Mouse (Mus musculus): ENCODE data around the gene Armh4. TPM values are rescaled to one million over a fixed set of nuclear protein-coding genes. Genes with fewer than 3 reads are reported as not detected.

Gene Armh4
- total and polyA plus RNA-seq, 3 experiments = not detected

DNA sequence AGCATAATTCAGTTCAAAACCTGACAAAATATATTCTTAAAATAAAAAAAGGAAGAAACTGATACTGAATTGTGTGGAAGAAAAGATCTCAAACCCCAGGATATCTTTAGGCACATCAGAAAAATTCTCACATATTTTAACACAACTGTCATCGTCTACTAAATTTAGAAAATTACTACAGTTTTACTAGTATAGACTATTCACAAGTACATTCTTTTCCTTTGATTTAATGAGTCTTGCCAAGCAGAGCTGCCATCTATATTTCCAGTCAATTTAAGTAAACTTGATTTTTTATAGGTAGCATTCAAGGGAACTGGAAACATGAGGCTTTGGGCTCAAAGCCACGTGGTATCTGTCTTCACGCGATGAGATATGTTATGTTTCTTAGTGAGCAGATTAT, 16.6 kb downstream of the Armh4 start:
- Histone ChIP-seq H3K4me1 (ENCODE audit: control insufficient read depth in 1 of 2, insufficient read depth in 2 of 2) (peaks cover 0 to 22% of the 10 kb centered on the region in 2 experiments; a peak in 2 of 4 replicates), H3K9ac (ENCODE audit: insufficient read depth, low read depth) (no peak overlapping the region), H3K27me3 (replicated peaks) (no peaks in the 10 kb centered on the region), H3K36me3 (replicated peaks in 1 of 2; ENCODE audit: control insufficient read depth in 1 of 2, insufficient read depth in 1 of 2, low read length in 1 of 2) (no peaks in the 10 kb centered on the region), H3K27ac (ENCODE audit: insufficient read depth, low read depth) (no peak overlapping the region), H3K79me2 (replicated peaks; ENCODE audit: control insufficient read depth, extremely low read depth, insufficient read depth, poor library complexity, severe bottlenecking) (no peaks in the 10 kb centered on the region), H3K4me2 (ENCODE audit: insufficient read depth, low read depth, poor library complexity, severe bottlenecking) (no peak overlapping the region), H3K4me3 (replicated peaks in 1 of 3; ENCODE audit: low read depth in 2 of 3, low read length in 2 of 3, poor library complexity in 1 of 3) (no peak overlapping the region), H3K9me3 (replicated peaks; ENCODE audit: low read length) (no peaks in the 10 kb centered on the region)
- in situ Hi-C loops (cut with MboI; ENCODE audit: low pct_ligation_motif_present, low pct_unique_long_range_greater_than_20kb, low sequenced_read_pairs) = no loop called here
- TF ChIP-seq MAZ (IDR thresholded peaks at IDR 0.05; ENCODE audit: low read depth, low read length) (no peak), JUN (IDR thresholded peaks at IDR 0.05; ENCODE audit: insufficient read depth, low read depth, low read length) (no peak), POLR2A (IDR thresholded peaks at IDR 0.05; ENCODE audit: low read depth, low read length) (no peak), ETS1 (conservative IDR thresholded peaks at IDR 0.05; ENCODE audit: low read depth, low read length) (no peak), POLR2AphosphoS2 (IDR thresholded peaks at IDR 0.05; ENCODE audit: low read depth, low read length) (no peak), IRF4 (IDR thresholded peaks at IDR 0.05; ENCODE audit: low read depth, low read length) (no peak), MXI1 (IDR thresholded peaks at IDR 0.05; ENCODE audit: low read depth, low read length) (no peak), SIN3A (IDR thresholded peaks at IDR 0.05; ENCODE audit: low read length) (no peak), TBP (conservative IDR thresholded peaks at IDR 0.05; ENCODE audit: low read depth, low read length) (no peak), USF1 (IDR thresholded peaks at IDR 0.05; ENCODE audit: low read depth, low read length) (no peak), USF2 (conservative IDR thresholded peaks at IDR 0.05; ENCODE audit: low read depth, low read length) (no peak), JUND (conservative IDR thresholded peaks at IDR 0.05; ENCODE audit: low read depth, low read length) (no peak), NELFE (IDR thresholded peaks at IDR 0.05; ENCODE audit: low read depth, low read length) (no peak), KAT2A (IDR thresholded peaks at IDR 0.05; ENCODE audit: insufficient replicate concordance, low read length) (no peak), MAFK (IDR thresholded peaks at IDR 0.05; ENCODE audit: insufficient replicate concordance, low read length) (no peak), ZMIZ1 (IDR thresholded peaks at IDR 0.05; ENCODE audit: low read depth, low read length) (no peak), ZNF384 (IDR thresholded peaks at IDR 0.05; ENCODE audit: low read depth, low read length) (no peak), BHLHE40 (IDR thresholded peaks at IDR 0.05; ENCODE audit: low read depth, low read length) (no peak), NRF1 (IDR thresholded peaks at IDR 0.05; ENCODE audit: low read depth, low read length) (no peak)
- DNase-seq (ENCODE audit: extremely low read depth) = no peak
- dilution Hi-C loops (cut with MboI; ENCODE audit: extremely low pct_ligation_motif_present, extremely low pct_unique_long_range_greater_than_20kb, low sequenced_read_pairs) = no loop called here

DNA sequence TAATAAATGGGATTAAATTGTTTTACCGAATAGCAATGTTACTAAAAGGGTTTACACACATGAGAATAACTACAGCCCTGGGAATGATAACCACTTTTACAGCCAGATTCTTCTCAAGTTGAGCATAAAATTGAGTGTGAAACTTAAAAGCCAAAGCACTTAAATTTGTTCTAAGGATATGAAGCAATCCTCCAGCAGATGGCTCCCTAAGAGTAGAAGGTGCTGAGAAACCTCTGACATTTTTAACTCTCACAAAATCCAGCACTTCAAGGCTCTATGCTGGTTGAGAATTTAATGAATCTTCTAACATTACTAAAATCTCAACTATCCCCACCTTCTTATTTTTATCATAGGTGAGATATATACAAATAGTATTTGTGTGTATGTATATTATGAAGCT, 27.3 kb downstream of the Armh4 start:
- no peaks in the 10 kb centered on the region for H3K4me1 ChIP-seq (ENCODE audit: control insufficient read depth in 1 of 2, insufficient read depth in 2 of 2)
- no peaks in the 10 kb centered on the region for H3K27me3 ChIP-seq (replicated peaks)
- no peaks in the 10 kb centered on the region for H3K36me3 ChIP-seq (replicated peaks in 1 of 2; ENCODE audit: control insufficient read depth in 1 of 2, insufficient read depth in 1 of 2, low read length in 1 of 2)
- no peak overlapping the region for H3K4me2 ChIP-seq (ENCODE audit: insufficient read depth, low read depth, poor library complexity, severe bottlenecking)
- in situ Hi-C loops (cut with MboI; ENCODE audit: low pct_ligation_motif_present, low pct_unique_long_range_greater_than_20kb, low sequenced_read_pairs) = no loop called here
- dilution Hi-C loops (cut with MboI; ENCODE audit: extremely low pct_ligation_motif_present, extremely low pct_unique_long_range_greater_than_20kb, low sequenced_read_pairs) = no loop called here
- H3K9me3 ChIP-seq (replicated peaks; ENCODE audit: low read length) = peaks cover 5% of the 10 kb centered on the region
- no peaks in the 10 kb centered on the region for H3K79me2 ChIP-seq (replicated peaks; ENCODE audit: control insufficient read depth, extremely low read depth, insufficient read depth, poor library complexity, severe bottlenecking)
- H3K9ac ChIP-seq (ENCODE audit: insufficient read depth, low read depth) = no peak overlapping the region
- H3K4me3 ChIP-seq (replicated peaks in 1 of 3; ENCODE audit: low read depth in 2 of 3, low read length in 2 of 3, poor library complexity in 1 of 3) = no peak overlapping the region
- H3K27ac ChIP-seq (ENCODE audit: insufficient read depth, low read depth) = no peak overlapping the region
- TF ChIP-seq E2F4 (IDR thresholded peaks at IDR 0.05; ENCODE audit: insufficient replicate concordance, low read depth, low read length) (no peak), ZMIZ1 (IDR thresholded peaks at IDR 0.05; ENCODE audit: low read depth, low read length) (no peak), ETS1 (conservative IDR thresholded peaks at IDR 0.05; ENCODE audit: low read depth, low read length) (no peak), ELF1 (IDR thresholded peaks at IDR 0.05; ENCODE audit: low read depth, low read length) (no peak), CTCF (conservative IDR thresholded peaks at IDR 0.05 in 1 of 2, IDR thresholded peaks at IDR 0.05 in 1 of 2; ENCODE audit: low read depth in 2 of 2, low read length in 2 of 2) (no peak; a peak in 1 of 4 replicates), KAT2A (IDR thresholded peaks at IDR 0.05; ENCODE audit: insufficient replicate concordance, low read length) (no peak), POLR2A (IDR thresholded peaks at IDR 0.05; ENCODE audit: low read depth, low read length) (no peak), ZKSCAN1 (IDR thresholded peaks at IDR 0.05; ENCODE audit: borderline replicate concordance, low read depth, low read length) (no peak), JUN (IDR thresholded peaks at IDR 0.05; ENCODE audit: insufficient read depth, low read depth, low read length) (no peak), EP300 (IDR thresholded peaks at IDR 0.05; ENCODE audit: low read length) (no peak), MXI1 (IDR thresholded peaks at IDR 0.05; ENCODE audit: low read depth, low read length) (no peak), CHD2 (IDR thresholded peaks at IDR 0.05; ENCODE audit: low read length) (no peak), USF1 (IDR thresholded peaks at IDR 0.05; ENCODE audit: low read depth, low read length) (no peak), TBP (conservative IDR thresholded peaks at IDR 0.05; ENCODE audit: low read depth, low read length) (no peak), GABPA (IDR thresholded peaks at IDR 0.05; ENCODE audit: insufficient replicate concordance, low read depth, low read length) (no peak), MAX (IDR thresholded peaks at IDR 0.05; ENCODE audit: low read length) (no peak), RAD21 (IDR thresholded peaks at IDR 0.05; ENCODE audit: low read depth, low read length) (no peak; the same call in none of the 2 replicates), JUND (conservative IDR thresholded peaks at IDR 0.05; ENCODE audit: low read depth, low read length) (no peak)
- no peak for DNase-seq (ENCODE audit: extremely low read depth)

All from CH12.LX (cell line).